Mouse (Mus musculus): ENCODE results near the gene Tgds. TPM values are rescaled to one million over a fixed set of nuclear protein-coding genes. Genes with fewer than 3 reads are reported as not detected.
A peak's percentile ranks its signal among the peaks of the same experiment; 100 is the strongest.

The Tgds gene
- 37.0 and 38.7 TPM in 2 replicates for polyA plus RNA-seq (2014; fragmentation: Nextera tagmentation; extraction: Ambion mirVana)

GRCm38 (mm10) chr14:118132642-118132977 is at the start of gene Tgds:
TSS of gene Tgds (minus strand) at chr14:118132755.
- DNase-seq (ENCODE audit: low spot score) (peak; percentile 99), ATAC-seq (ENCODE audit: insufficient number of reproducible peaks, low FRiP score, low TSS enrichment, low read depth) (peak; percentile 72)
- Histone ChIP-seq H3K27ac (replicated peaks; ENCODE audit: low read depth, low read length) (no peak within 1 kb of the TSS), H3K9me3 (ENCODE audit: control insufficient read depth, low read length) (no peaks in the 10 kb centered on the region), H3K27me3 (ENCODE audit: control insufficient read depth, insufficient read depth, low read length) (no peaks in the 10 kb centered on the region), H3K4me3 (ENCODE audit: low read depth, low read length) (peak within 1 kb of the TSS; percentile 78), H3K4me2 (ENCODE audit: low read depth, severe bottlenecking) (peak within 1 kb of the TSS; percentile 70), H3K9ac (ENCODE audit: low read length) (peak within 1 kb of the TSS; percentile 77), H3K36me3 (ENCODE audit: control insufficient read depth, insufficient read depth, low read length) (peaks cover 3% of the 10 kb centered on the region; the same call in 1 of the 2 replicates), H3K4me1 (ENCODE audit: control insufficient read depth, insufficient read depth, low read length) (peaks cover 5% of the 10 kb centered on the region)
- WGBS, result under 1% methylated on average over 28 of the region's 28 CpGs

DNA sequence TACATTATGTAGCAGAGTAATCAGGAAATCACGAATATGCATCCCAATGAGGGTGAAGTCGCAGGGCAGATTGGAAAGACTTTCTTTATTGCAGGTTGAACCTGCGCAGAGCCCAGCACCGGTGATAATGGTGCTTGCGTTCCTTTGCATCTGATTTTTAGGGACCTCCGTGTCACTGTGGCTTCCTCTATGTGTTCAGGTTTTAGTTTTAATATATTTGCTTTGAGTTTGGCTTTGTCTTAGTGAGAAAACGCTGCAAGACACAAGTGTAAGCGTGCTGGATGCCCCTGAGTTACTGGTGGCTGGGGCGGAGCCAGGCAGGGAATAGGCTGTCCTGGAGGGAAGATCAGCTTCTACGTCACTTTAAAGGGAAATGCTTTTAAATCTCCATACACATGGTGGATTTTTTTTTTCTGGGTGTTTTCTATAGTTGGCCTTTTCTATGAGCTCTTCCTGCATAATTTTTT is 48.2 kb upstream of the Tgds start:
- ATAC-seq (ENCODE audit: insufficient number of reproducible peaks, low FRiP score, low TSS enrichment, low read depth), result no peak
- H3K9me3 ChIP-seq (ENCODE audit: control insufficient read depth, low read length), result no peaks in the 10 kb centered on the region
- H3K27ac ChIP-seq (replicated peaks; ENCODE audit: low read depth, low read length), result no peak overlapping the region
- no peaks in the 10 kb centered on the region for H3K36me3 ChIP-seq (ENCODE audit: control insufficient read depth, insufficient read depth, low read length)
- H3K4me2 ChIP-seq (ENCODE audit: low read depth, severe bottlenecking), result peak overlapping the region; percentile 63
- H3K9ac ChIP-seq (ENCODE audit: low read length), result no peak overlapping the region
- H3K4me3 ChIP-seq (ENCODE audit: low read depth, low read length), result peak overlapping the region; percentile 40
- 7% methylated on average over 10 of the region's 10 CpGs for WGBS
- H3K27me3 ChIP-seq (ENCODE audit: control insufficient read depth, insufficient read depth, low read length), result no peaks in the 10 kb centered on the region
- peak; percentile 45 for DNase-seq (ENCODE audit: low spot score)
- H3K4me1 ChIP-seq (ENCODE audit: control insufficient read depth, insufficient read depth, low read length), result no peaks in the 10 kb centered on the region

- Histone ChIP-seq H3K4me2 (ENCODE audit: low read depth, severe bottlenecking) (peak overlapping the region; percentile 63), H3K27me3 (ENCODE audit: control insufficient read depth, insufficient read depth, low read length) (no peaks in the 10 kb centered on the region), H3K9ac (ENCODE audit: low read length) (peak overlapping the region; percentile 55), H3K27ac (replicated peaks; ENCODE audit: low read depth, low read length) (no peak overlapping the region), H3K4me3 (ENCODE audit: low read depth, low read length) (peak overlapping the region; percentile 40), H3K36me3 (ENCODE audit: control insufficient read depth, insufficient read depth, low read length) (no peaks in the 10 kb centered on the region), H3K9me3 (ENCODE audit: control insufficient read depth, low read length) (no peaks in the 10 kb centered on the region), H3K4me1 (ENCODE audit: control insufficient read depth, insufficient read depth, low read length) (no peaks in the 10 kb centered on the region)
- peak; percentile 77 for DNase-seq (ENCODE audit: low spot score)
- no peak for ATAC-seq (ENCODE audit: insufficient number of reproducible peaks, low FRiP score, low TSS enrichment, low read depth)
- 0% methylated on average over 20 of the region's 20 CpGs for WGBS
Measured at GRCm38 (mm10) chr14:118180117-118180557, 47.6 kb upstream of the Tgds start.

DNA sequence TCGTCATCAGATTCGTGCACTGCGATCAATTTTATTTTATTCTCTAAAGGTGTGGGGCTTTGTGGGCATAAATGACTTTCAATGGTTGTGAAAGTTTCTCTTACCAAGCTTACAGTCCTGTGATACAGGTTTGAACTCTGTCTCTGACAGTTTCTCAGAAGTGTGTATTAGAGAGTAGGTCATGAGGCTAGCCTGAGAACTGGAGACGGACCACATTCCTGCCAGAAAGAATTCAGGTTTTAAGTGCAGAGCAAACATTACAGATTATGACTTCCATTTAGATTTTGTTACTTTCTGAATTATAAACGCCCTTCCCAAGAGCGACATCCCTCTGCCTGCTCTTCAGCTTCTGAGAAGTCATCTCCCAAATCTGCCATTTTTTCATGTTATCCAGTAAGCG is 47.1 kb upstream of the Tgds start:
- H3K27ac ChIP-seq (replicated peaks; ENCODE audit: low read depth, low read length), result no peak overlapping the region
- ATAC-seq (ENCODE audit: insufficient number of reproducible peaks, low FRiP score, low TSS enrichment, low read depth), result no peak; the same call in 1 of the 2 replicates

GRCm38 (mm10) chr14:118179251-118179650 is 46.7 kb upstream of the Tgds start:
- Histone ChIP-seq H3K36me3 (ENCODE audit: control insufficient read depth, insufficient read depth, low read length) (no peaks in the 10 kb centered on the region), H3K4me2 (ENCODE audit: low read depth, severe bottlenecking) (no peak overlapping the region), H3K27ac (replicated peaks; ENCODE audit: low read depth, low read length) (no peak overlapping the region), H3K4me1 (ENCODE audit: control insufficient read depth, insufficient read depth, low read length) (no peaks in the 10 kb centered on the region), H3K27me3 (ENCODE audit: control insufficient read depth, insufficient read depth, low read length) (no peaks in the 10 kb centered on the region), H3K4me3 (ENCODE audit: low read depth, low read length) (no peak overlapping the region), H3K9ac (ENCODE audit: low read length) (no peak overlapping the region), H3K9me3 (ENCODE audit: control insufficient read depth, low read length) (no peaks in the 10 kb centered on the region)
- 82% methylated on average over 1 of the region's 1 CpGs for whole genome bisulfite sequencing
- ATAC-seq (ENCODE audit: insufficient number of reproducible peaks, low FRiP score, low TSS enrichment, low read depth), result no peak
- no peak for DNase-seq (ENCODE audit: low spot score)

More for the DNA sequence above, 47.1 kb upstream of the Tgds start:
- Histone ChIP-seq H3K36me3 (ENCODE audit: control insufficient read depth, insufficient read depth, low read length) (no peaks in the 10 kb centered on the region), H3K27me3 (ENCODE audit: control insufficient read depth, insufficient read depth, low read length) (no peaks in the 10 kb centered on the region), H3K4me1 (ENCODE audit: control insufficient read depth, insufficient read depth, low read length) (no peaks in the 10 kb centered on the region), H3K4me2 (ENCODE audit: low read depth, severe bottlenecking) (peak overlapping the region; percentile 63), H3K4me3 (ENCODE audit: low read depth, low read length) (peak overlapping the region; percentile 40), H3K9ac (ENCODE audit: low read length) (peak overlapping the region; percentile 55), H3K9me3 (ENCODE audit: control insufficient read depth, low read length) (no peaks in the 10 kb centered on the region)
- WGBS, result 35% methylated on average over 7 of the region's 7 CpGs
- DNase-seq (ENCODE audit: low spot score), result no peak

- no peak for DNase-seq (ENCODE audit: low spot score)
- Histone ChIP-seq H3K4me3 (ENCODE audit: low read depth, low read length) (no peak overlapping the region), H3K9me3 (ENCODE audit: control insufficient read depth, low read length) (no peaks in the 10 kb centered on the region), H3K4me2 (ENCODE audit: low read depth, severe bottlenecking) (no peak overlapping the region), H3K9ac (ENCODE audit: low read length) (no peak overlapping the region), H3K36me3 (ENCODE audit: control insufficient read depth, insufficient read depth, low read length) (no peaks in the 10 kb centered on the region), H3K27me3 (ENCODE audit: control insufficient read depth, insufficient read depth, low read length) (no peaks in the 10 kb centered on the region), H3K4me1 (ENCODE audit: control insufficient read depth, insufficient read depth, low read length) (no peaks in the 10 kb centered on the region), H3K27ac (replicated peaks; ENCODE audit: low read depth, low read length) (no peak overlapping the region)
- 87% methylated on average over 12 of the region's 12 CpGs for WGBS
- no peak for ATAC-seq (ENCODE audit: insufficient number of reproducible peaks, low FRiP score, low TSS enrichment, low read depth)
Measured at GRCm38 (mm10) chr14:118175694-118176085, 43.1 kb upstream of the Tgds start.

DNA sequence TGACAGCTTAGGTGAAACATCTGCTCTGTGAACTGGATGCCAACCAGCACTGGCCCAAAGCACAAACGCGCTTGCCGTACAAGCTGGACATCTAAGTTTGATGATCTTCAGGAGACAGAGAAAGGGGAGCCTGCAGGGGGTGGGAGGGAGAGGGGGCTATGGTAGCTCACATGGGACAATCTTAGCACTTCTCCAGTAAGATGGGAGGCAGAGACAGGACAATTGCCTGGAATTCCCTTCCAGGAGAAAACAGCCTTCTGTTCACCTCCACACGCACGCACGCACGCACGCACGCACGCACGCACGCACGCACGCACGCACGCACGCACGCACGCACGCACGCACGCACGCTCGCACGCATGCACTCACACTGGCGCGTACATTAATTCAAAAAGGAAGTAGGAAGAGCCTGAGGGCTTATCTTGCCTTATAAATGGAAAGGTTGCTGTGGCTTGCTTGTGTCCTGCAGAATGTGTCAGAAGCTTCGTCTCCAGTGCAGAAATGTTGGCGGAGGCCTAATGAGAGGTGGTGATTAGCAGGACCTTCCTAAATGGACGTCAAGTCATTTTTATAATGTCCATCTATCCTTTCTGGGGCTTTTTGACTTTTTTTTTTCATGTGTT is 42.6 kb upstream of the Tgds start:
- no peak for DNase-seq (ENCODE audit: low spot score)
- no peaks in the 10 kb centered on the region for H3K4me1 ChIP-seq (ENCODE audit: control insufficient read depth, insufficient read depth, low read length)
- WGBS, result 92% methylated on average over 30 of the region's 30 CpGs
- H3K9ac ChIP-seq (ENCODE audit: low read length), result no peak overlapping the region
- H3K36me3 ChIP-seq (ENCODE audit: control insufficient read depth, insufficient read depth, low read length), result no peaks in the 10 kb centered on the region
- ATAC-seq (ENCODE audit: insufficient number of reproducible peaks, low FRiP score, low TSS enrichment, low read depth), result no peak
- H3K4me3 ChIP-seq (ENCODE audit: low read depth, low read length), result no peak overlapping the region
- H3K4me2 ChIP-seq (ENCODE audit: low read depth, severe bottlenecking), result no peak overlapping the region
- H3K9me3 ChIP-seq (ENCODE audit: control insufficient read depth, low read length), result no peaks in the 10 kb centered on the region
- no peak overlapping the region for H3K27ac ChIP-seq (replicated peaks; ENCODE audit: low read depth, low read length)
- H3K27me3 ChIP-seq (ENCODE audit: control insufficient read depth, insufficient read depth, low read length), result no peaks in the 10 kb centered on the region

DNA sequence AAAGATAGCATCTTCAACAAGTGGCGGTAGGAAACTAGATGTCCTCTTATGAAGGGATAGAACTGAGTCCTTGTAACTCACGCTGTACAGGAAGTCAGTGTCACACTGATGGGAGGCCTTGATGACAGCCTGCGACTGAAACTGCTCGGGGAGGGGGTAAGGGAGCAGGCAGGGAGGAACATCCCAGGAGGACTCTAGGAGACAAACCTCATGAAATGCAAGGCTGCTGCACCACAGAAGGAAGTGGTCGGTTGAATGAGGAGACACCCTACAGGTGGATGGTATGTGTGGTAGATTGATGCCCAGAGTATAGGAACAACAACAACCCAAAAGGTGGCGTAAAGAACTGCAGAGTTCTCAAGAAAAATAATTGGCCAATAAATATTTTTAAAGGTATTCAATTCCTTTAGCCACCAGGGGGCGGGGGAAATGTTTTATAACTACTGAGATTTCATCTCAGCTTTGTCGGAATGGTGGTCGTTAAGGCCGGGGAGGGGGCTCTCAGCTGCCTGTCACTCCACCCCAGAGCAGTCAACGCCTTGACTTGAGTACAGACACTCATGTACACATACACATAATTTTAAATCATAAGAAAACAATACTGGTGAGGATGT is 41.1 kb upstream of the Tgds start:
- no peak overlapping the region for H3K9ac ChIP-seq (ENCODE audit: low read length)
- DNase-seq (ENCODE audit: low spot score) (no peak), ATAC-seq (ENCODE audit: insufficient number of reproducible peaks, low FRiP score, low TSS enrichment, low read depth) (no peak)
- 0 out of 2 replicates have a peak, but pooled peaks cover 1% of the 10 kb centered on the region for H3K36me3 ChIP-seq (ENCODE audit: control insufficient read depth, insufficient read depth, low read length)
- no peak overlapping the region for H3K27ac ChIP-seq (replicated peaks; ENCODE audit: low read depth, low read length)
- no peak overlapping the region for H3K4me3 ChIP-seq (ENCODE audit: low read depth, low read length)
- no peaks in the 10 kb centered on the region for H3K27me3 ChIP-seq (ENCODE audit: control insufficient read depth, insufficient read depth, low read length)
- H3K4me2 ChIP-seq (ENCODE audit: low read depth, severe bottlenecking), result no peak overlapping the region
- WGBS, result 74% methylated on average over 11 of the region's 11 CpGs
- no peaks in the 10 kb centered on the region for H3K9me3 ChIP-seq (ENCODE audit: control insufficient read depth, low read length)
- no peaks in the 10 kb centered on the region for H3K4me1 ChIP-seq (ENCODE audit: control insufficient read depth, insufficient read depth, low read length)

All from limb, embryonic 11.5 days (tissue).